Comparison of ENCODE assay signal across 22 mouse cellular contexts in the genomic region with DNA sequence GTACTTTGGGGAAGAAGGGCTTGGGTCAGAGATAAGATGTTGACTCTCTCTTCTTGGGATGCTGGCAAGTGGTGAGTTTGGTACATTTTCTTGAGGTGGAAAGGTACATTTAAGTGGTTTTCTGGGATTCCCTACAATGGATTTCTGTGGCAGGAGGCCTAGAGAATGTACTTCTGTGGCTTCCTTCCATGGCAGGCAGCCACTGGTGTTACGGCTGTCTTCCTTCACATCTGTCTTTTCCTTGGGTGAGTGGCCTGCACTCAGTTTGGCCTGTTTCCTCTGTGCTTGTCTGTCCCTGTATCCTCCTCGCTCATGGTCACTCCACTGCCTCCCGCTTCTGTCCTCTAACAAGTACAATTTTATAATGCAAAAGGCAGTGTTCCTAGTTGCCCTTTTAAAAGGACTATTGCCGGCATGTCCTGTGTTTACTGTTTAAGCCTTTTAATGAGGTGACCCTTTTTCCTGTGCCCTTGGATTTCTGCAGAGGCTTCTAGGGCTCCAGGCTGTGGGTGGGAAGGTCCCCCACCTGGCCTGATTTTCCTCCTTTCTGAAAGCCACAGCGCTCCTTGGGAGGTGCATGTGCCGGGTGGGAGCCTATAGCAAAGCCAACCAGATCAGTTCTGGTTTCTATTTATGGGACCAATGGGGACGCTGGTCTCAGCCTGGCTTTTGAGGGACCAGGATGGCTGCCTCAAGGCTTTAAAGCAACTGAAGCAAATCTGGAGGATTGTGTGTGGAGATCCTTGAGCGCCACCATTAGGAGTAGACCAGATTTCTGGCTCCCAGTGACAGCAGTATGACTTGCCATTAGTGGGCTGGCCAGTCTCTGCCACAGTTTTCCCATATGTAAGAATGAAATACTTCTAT.
DNase-seq lines count a peak whose midpoint lies in the region; ATAC-seq and TF ChIP-seq lines count a peak whose summit lies in the region.
"Had no signal": no experiment of that assay in that cellular context is flagged by ENCODE, and none has a peak within 500 bp of the region (broad histone marks: within the 10 kb centered on the region; RNA-seq: fewer than 3 reads in every experiment).

No protein-coding gene starts in this region.

- no peaks in the 10 kb centered on the region for H3K36me3 ChIP-seq in hindbrain, postnatal 0 days (ENCODE audit: insufficient read depth, low read length)
- H3K36me3 ChIP-seq in hindbrain, embryonic 16.5 days (ENCODE audit: control insufficient read depth, insufficient read depth, low read length), result no peaks in the 10 kb centered on the region
- no peaks in the 10 kb centered on the region for H3K36me3 ChIP-seq in stomach, embryonic 16.5 days (ENCODE audit: control insufficient read depth, insufficient read depth, low read length)
- no peaks in the 10 kb centered on the region for H3K36me3 ChIP-seq in stomach, postnatal 0 days (ENCODE audit: control insufficient read depth, insufficient read depth, low read length)
- H3K36me3 ChIP-seq: embryonic facial prominence, embryonic 12.5 days had no signal

- no peaks in the 10 kb centered on the region for H3K27me3 ChIP-seq in hindbrain, postnatal 0 days (ENCODE audit: insufficient read depth, low read length)
- H3K27me3 ChIP-seq in hindbrain, embryonic 16.5 days (replicated peaks; ENCODE audit: control insufficient read depth, insufficient read depth, low read length), result no peaks in the 10 kb centered on the region
- 0 out of 2 replicates have a peak, but pooled peaks cover 6% of the 10 kb centered on the region for H3K27me3 ChIP-seq in stomach, embryonic 16.5 days (ENCODE audit: control insufficient read depth, insufficient read depth, low read length)
- no peaks in the 10 kb centered on the region for H3K27me3 ChIP-seq in stomach, postnatal 0 days (ENCODE audit: control insufficient read depth, insufficient read depth, low read length)
- H3K27me3 ChIP-seq: embryonic facial prominence, embryonic 12.5 days; Patski had no signal

- H3K4me3 ChIP-seq in hindbrain, postnatal 0 days (ENCODE audit: low read length), result no peak overlapping the region
- H3K4me3 ChIP-seq in hindbrain, embryonic 16.5 days (ENCODE audit: low read length), result no peak overlapping the region
- H3K4me3 ChIP-seq in stomach, embryonic 16.5 days (replicated peaks; ENCODE audit: low read length), result no peak overlapping the region
- no peak overlapping the region for H3K4me3 ChIP-seq in stomach, postnatal 0 days (ENCODE audit: low read depth, low read length)
- H3K4me3 ChIP-seq in brown adipose tissue, adult 24 weeks (ENCODE audit: insufficient read depth, low read depth, low read length), result no peak overlapping the region
- H3K4me3 ChIP-seq: embryonic facial prominence, embryonic 12.5 days; gastrocnemius, adult 2 months; heart, adult 2 months had no signal

- 68% methylated on average over 8 of the region's 8 CpGs for WGBS in hindbrain, postnatal 0 days
- 71% methylated on average over 8 of the region's 8 CpGs for WGBS in hindbrain, embryonic 16.5 days
- WGBS in stomach, embryonic 16.5 days, result 63% methylated on average over 8 of the region's 8 CpGs
- 61% methylated on average over 8 of the region's 8 CpGs for WGBS in stomach, postnatal 0 days

- TF ChIP-seq EP300 in stomach, postnatal 0 days (optimal IDR thresholded peaks at IDR 0.05), result no peak

- TF ChIP-seq CTCF in hindbrain, postnatal 0 days (IDR thresholded peaks at IDR 0.05; ENCODE audit: low read depth), result 0 out of 2 replicates have a peak, but pooled peaks have one; percentile 12
- TF ChIP-seq CTCF in stomach, postnatal 0 days (IDR thresholded peaks at IDR 0.05; ENCODE audit: low read depth), result no peak

- no peak overlapping the region for H3K9ac ChIP-seq in hindbrain, postnatal 0 days (replicated peaks; ENCODE audit: low read length)
- no peak overlapping the region for H3K9ac ChIP-seq in hindbrain, embryonic 16.5 days (ENCODE audit: low read depth, low read length)
- H3K9ac ChIP-seq in stomach, embryonic 16.5 days (ENCODE audit: low read length), result no peak overlapping the region
- no peak overlapping the region for H3K9ac ChIP-seq in stomach, postnatal 0 days (ENCODE audit: low read length)
- H3K9ac ChIP-seq: embryonic facial prominence, embryonic 12.5 days; liver, embryonic 14.5 days; lung, embryonic 14.5 days had no signal

- H3K9me3 ChIP-seq in hindbrain, postnatal 0 days (ENCODE audit: low read length), result no peaks in the 10 kb centered on the region
- no peaks in the 10 kb centered on the region for H3K9me3 ChIP-seq in hindbrain, embryonic 16.5 days (ENCODE audit: control insufficient read depth, low read length)
- 0 out of 2 replicates have a peak, but pooled peaks cover 5% of the 10 kb centered on the region for H3K9me3 ChIP-seq in stomach, embryonic 16.5 days (replicated peaks; ENCODE audit: control insufficient read depth, low read length)
- H3K9me3 ChIP-seq in stomach, postnatal 0 days (ENCODE audit: control insufficient read depth, low read length), result no peaks in the 10 kb centered on the region
- H3K9me3 ChIP-seq: embryonic facial prominence, embryonic 12.5 days had no signal

- peaks cover 3% of the 10 kb centered on the region; the same call in 1 of the 2 replicates for H3K4me1 ChIP-seq in hindbrain, postnatal 0 days (ENCODE audit: insufficient read depth, low read length)
- no peaks in the 10 kb centered on the region; the same call in 1 of the 2 replicates for H3K4me1 ChIP-seq in hindbrain, embryonic 16.5 days (ENCODE audit: control insufficient read depth, insufficient read depth, low read depth, low read length)
- H3K4me1 ChIP-seq in stomach, embryonic 16.5 days (ENCODE audit: control insufficient read depth, insufficient read depth, low read length), result peaks cover 5% of the 10 kb centered on the region; the same call in 1 of the 2 replicates
- no peaks in the 10 kb centered on the region for H3K4me1 ChIP-seq in stomach, postnatal 0 days (replicated peaks; ENCODE audit: control insufficient read depth, insufficient read depth)
- H3K4me1 ChIP-seq in brown adipose tissue, adult 24 weeks (ENCODE audit: control insufficient read depth, insufficient read depth, insufficient read length, low read length), result peaks cover 1% of the 10 kb centered on the region; the same call in 1 of the 2 replicates

- no peak overlapping the region for H3K27ac ChIP-seq in hindbrain, postnatal 0 days
- H3K27ac ChIP-seq in hindbrain, embryonic 16.5 days (ENCODE audit: low read depth, low read length), result no peak overlapping the region
- no peak overlapping the region for H3K27ac ChIP-seq in stomach, embryonic 16.5 days (ENCODE audit: low read length)
- no peak overlapping the region for H3K27ac ChIP-seq in stomach, postnatal 0 days (replicated peaks)
- 0 out of 2 replicates have a peak overlapping the region, but pooled peaks have one; percentile 18 for H3K27ac ChIP-seq in brown adipose tissue, adult 24 weeks (replicated peaks; ENCODE audit: low read depth, low read length)
- H3K27ac ChIP-seq: embryonic facial prominence, embryonic 12.5 days; gastrocnemius, adult 2 months; heart, adult 2 months; liver, embryonic 14.5 days had no signal

- DNase-seq in cerebellum, postnatal 14 days, result peak; percentile 39 to 65
- DNase-seq in cerebellum, adult 9-11 months, result no peak
- DNase-seq in hindbrain, postnatal 0 days (ENCODE audit: low spot score), result no peak
- no peak for DNase-seq in stomach, postnatal 0 days (ENCODE audit: low spot score)
- no peak for DNase-seq in MN1 (ENCODE audit: low spot score)
- DNase-seq: adrenal gland, postnatal 14 days; gastrocnemius, adult 2 months; gastrocnemius, postnatal 36 days; heart, adult 2 months; heart, postnatal 14 days; liver; lung, embryonic 14.5 days; lung, postnatal 14 days; midbrain, embryonic 14.5 days had no signal

- ATAC-seq in hindbrain, postnatal 0 days, result no peak
- ATAC-seq in hindbrain, embryonic 16.5 days, result no peak
- 0 out of 2 replicates have a peak, but pooled peaks have one; percentile 35 for ATAC-seq in stomach, embryonic 16.5 days (ENCODE audit: insufficient read depth, low FRiP score)
- no peak for ATAC-seq in stomach, postnatal 0 days (ENCODE audit: low FRiP score, low TSS enrichment)
- ATAC-seq: forebrain, embryonic 16.5 days; intestine, embryonic 16.5 days; Patski had no signal

- H3K4me2 ChIP-seq in hindbrain, postnatal 0 days (ENCODE audit: low read depth, low read length), result no peak overlapping the region
- H3K4me2 ChIP-seq in hindbrain, embryonic 16.5 days (ENCODE audit: low read length), result no peak overlapping the region
- H3K4me2 ChIP-seq in stomach, embryonic 16.5 days (ENCODE audit: low read depth, low read length), result no peak overlapping the region
- H3K4me2 ChIP-seq in stomach, postnatal 0 days (replicated peaks; ENCODE audit: low read depth), result no peak overlapping the region
- H3K4me2 ChIP-seq: embryonic facial prominence, embryonic 12.5 days; lung, embryonic 14.5 days had no signal

Comparison
In these comparisons a context has a peak if more than half of its experiments do, and no peak if none do; other contexts are left out.
1. DNase-seq: peak in cerebellum, postnatal 14 days (2 of 2); none in cerebellum, adult 9-11 months (single experiment), hindbrain, postnatal 0 days (single experiment), stomach, postnatal 0 days (single experiment) and MN1 (single experiment).